Mouse (Mus musculus) CH12.LX (cell line): ENCODE data around the gene Prr5. TPM values are rescaled to one million over a fixed set of nuclear protein-coding genes. Genes with fewer than 3 reads are reported as not detected.

ENCODE experiments used
- DNase-seq: peaks from one replicate; pipeline ENCODE4 v3.0.0-alpha.2; 2013; ENCODE audit errors: extremely low read depth
- H3K27ac ChIP-seq: 2 replicates; pipeline ENCODE4 v1.5.1; 2012; ENCODE audit warnings: low read depth, mild to moderate bottlenecking, control low read depth, moderate library complexity; ENCODE audit not compliant: insufficient read depth
- H3K27me3 ChIP-seq: replicated peaks from 2 replicates; pipeline ENCODE3; 2012; ENCODE audit warnings: inconsistent platforms
- H3K36me3 ChIP-seq, 2 experiments: replicated peaks in 1 of 2; 2 replicates each; pipeline versions ENCODE3 to v1.6.1; 2012; ENCODE audit warnings: inconsistent platforms in 1 of 2, low read length in 1 of 2, mild to moderate bottlenecking in 1 of 2, mixed read lengths in 1 of 2, moderate library complexity in 1 of 2; ENCODE audit not compliant: control insufficient read depth in 1 of 2, insufficient read depth in 1 of 2
- H3K4me1 ChIP-seq, 2 experiments: 2 replicates each; pipeline ENCODE4 v1.6.1; 2012; ENCODE audit warnings: inconsistent platforms in 1 of 2, moderate library complexity in 1 of 2; ENCODE audit not compliant: insufficient read depth in 2 of 2, control insufficient read depth in 1 of 2
- H3K4me2 ChIP-seq: 2 replicates; pipeline ENCODE4 v1.6.1; 2012; ENCODE audit warnings: low read depth, mild to moderate bottlenecking, control low read depth; ENCODE audit not compliant: poor library complexity, insufficient read depth, severe bottlenecking
- H3K4me3 ChIP-seq, 3 experiments: fragments of 150-350 bp in 1 of 3; sonication (generic) in 1 of 3; replicated peaks in 1 of 3; 2 replicates each; pipeline versions ENCODE3 to v1.5.1; 2011 to 2012; ENCODE audit warnings: low read depth in 2 of 3, low read length in 2 of 3, mild to moderate bottlenecking in 2 of 3, moderate library complexity in 2 of 3, control low read depth in 1 of 3, improper control_type of control experiment in 1 of 3, inconsistent platforms in 1 of 3, mixed read lengths in 1 of 3; ENCODE audit not compliant: poor library complexity in 1 of 3
- H3K79me2 ChIP-seq: replicated peaks from 2 replicates; pipeline ENCODE4 v1.6.1; 2012; ENCODE audit warnings: mild to moderate bottlenecking, moderate library complexity; ENCODE audit not compliant: control insufficient read depth, poor library complexity, insufficient read depth, severe bottlenecking; ENCODE audit errors: extremely low read depth
- H3K9ac ChIP-seq: 2 replicates; pipeline ENCODE4 v1.6.1; 2012; ENCODE audit warnings: low read depth, mild to moderate bottlenecking, control low read depth, moderate library complexity; ENCODE audit not compliant: insufficient read depth
- H3K9me3 ChIP-seq: replicated peaks from 2 replicates; pipeline ENCODE3; 2012; ENCODE audit warnings: low read length, inconsistent platforms, mixed read lengths
- BHLHE40 ChIP-seq: IDR thresholded peaks from 2 replicates; pipeline ENCODE4 v1.6.1; 2011; ENCODE audit warnings: mild to moderate bottlenecking, low read depth, low read length, improper control_type of control experiment
- CHD1 ChIP-seq: IDR thresholded peaks from 2 replicates; pipeline ENCODE4 v1.6.1; 2012; ENCODE audit warnings: low read depth, low read length, improper control_type of control experiment, inconsistent platforms
- CHD2 ChIP-seq: IDR thresholded peaks from 2 replicates; pipeline ENCODE4 v1.6.1; 2011; ENCODE audit warnings: low read length, improper control_type of control experiment
- CTCF ChIP-seq, 2 experiments: IDR thresholded peaks in 1 of 2; conservative IDR thresholded peaks in 1 of 2; 2 replicates each; pipeline ENCODE4 v1.5.1; 2011 to 2012; ENCODE audit warnings: low read depth in 2 of 2, low read length in 2 of 2, improper control_type of control experiment in 1 of 2, inconsistent platforms in 1 of 2, mild to moderate bottlenecking in 1 of 2, moderate library complexity in 1 of 2
- ELF1 ChIP-seq: IDR thresholded peaks from 2 replicates; pipeline ENCODE4 v1.6.1; 2014; ENCODE audit warnings: low read depth, mild to moderate bottlenecking, inconsistent platforms, low read length, improper control_type of control experiment
- EP300 ChIP-seq: IDR thresholded peaks from 2 replicates; pipeline ENCODE4 v1.6.1; 2011; ENCODE audit warnings: low read length, improper control_type of control experiment
- ETS1 ChIP-seq: conservative IDR thresholded peaks from 2 replicates; pipeline ENCODE4 v1.6.1; 2012; ENCODE audit warnings: low read depth, mild to moderate bottlenecking, inconsistent platforms, low read length, improper control_type of control experiment, moderate library complexity
- GABPA ChIP-seq: IDR thresholded peaks from 2 replicates; pipeline ENCODE4 v1.6.1; 2012; ENCODE audit warnings: low read depth, low read length, improper control_type of control experiment, inconsistent platforms; ENCODE audit not compliant: insufficient replicate concordance
- KAT2A ChIP-seq: IDR thresholded peaks from 2 replicates; pipeline ENCODE4 v1.6.1; 2012; ENCODE audit warnings: low read length, improper control_type of control experiment, inconsistent platforms; ENCODE audit not compliant: insufficient replicate concordance
- MAFK ChIP-seq: IDR thresholded peaks from 2 replicates; pipeline ENCODE4 v1.6.1; 2011; ENCODE audit warnings: low read length, improper control_type of control experiment; ENCODE audit not compliant: insufficient replicate concordance
- MAX ChIP-seq: IDR thresholded peaks from 2 replicates; pipeline ENCODE4 v1.6.1; 2011; ENCODE audit warnings: low read length, improper control_type of control experiment
- MXI1 ChIP-seq: IDR thresholded peaks from 2 replicates; pipeline ENCODE4 v1.6.1; 2011; ENCODE audit warnings: mild to moderate bottlenecking, low read depth, low read length, improper control_type of control experiment
- MYC ChIP-seq: IDR thresholded peaks from 2 replicates; pipeline ENCODE4 v1.6.1; 2011; ENCODE audit warnings: low read depth, mild to moderate bottlenecking, improper control_type of control experiment, low read length
- NELFE ChIP-seq: IDR thresholded peaks from 2 replicates; pipeline ENCODE4 v1.6.1; 2011; ENCODE audit warnings: low read depth, low read length, improper control_type of control experiment
- POLR2A ChIP-seq: IDR thresholded peaks from 2 replicates; pipeline ENCODE4 v1.6.1; 2011; ENCODE audit warnings: low read depth, mild to moderate bottlenecking, improper control_type of control experiment, low read length
- RAD21 ChIP-seq: IDR thresholded peaks from 2 replicates; pipeline ENCODE4 v1.6.1; 2011; ENCODE audit warnings: low read depth, mild to moderate bottlenecking, low read length, improper control_type of control experiment, moderate library complexity
- SMC3 ChIP-seq: IDR thresholded peaks from 2 replicates; pipeline ENCODE4 v1.6.1; 2011; ENCODE audit warnings: low read depth, low read length, improper control_type of control experiment
- TBP ChIP-seq: conservative IDR thresholded peaks from 2 replicates; pipeline ENCODE4 v1.6.1; 2011; ENCODE audit warnings: low read depth, low read length, improper control_type of control experiment
- TCF12 ChIP-seq: IDR thresholded peaks from 2 replicates; pipeline ENCODE4 v1.6.1; 2014; ENCODE audit warnings: low read depth, mild to moderate bottlenecking, inconsistent platforms, low read length, improper control_type of control experiment
- UBTF ChIP-seq: IDR thresholded peaks from 2 replicates; pipeline ENCODE4 v1.6.1; 2012; ENCODE audit warnings: low read depth, mild to moderate bottlenecking, inconsistent platforms, low read length, improper control_type of control experiment, moderate library complexity
- USF1 ChIP-seq: IDR thresholded peaks from 2 replicates; pipeline ENCODE4 v1.6.1; 2014; ENCODE audit warnings: low read depth, mild to moderate bottlenecking, inconsistent platforms, low read length, improper control_type of control experiment
- USF2 ChIP-seq: conservative IDR thresholded peaks from 2 replicates; pipeline ENCODE4 v1.6.1; 2011; ENCODE audit warnings: low read depth, low read length, improper control_type of control experiment
- ZC3H11A ChIP-seq: IDR thresholded peaks from 2 replicates; pipeline ENCODE4 v1.6.1; 2012; ENCODE audit warnings: low read depth, mild to moderate bottlenecking, inconsistent platforms, low read length, improper control_type of control experiment
- ZNF384 ChIP-seq: IDR thresholded peaks from 2 replicates; pipeline ENCODE4 v1.6.1; 2012; ENCODE audit warnings: low read depth, low read length, improper control_type of control experiment, inconsistent platforms
- dilution Hi-C: fragments of 300-500 bp; cut with MboI; formaldehyde crosslinking; loops from 2 replicates; pipeline ENCODE4 v1.14.3; 2020; ENCODE audit warnings: low sequenced_read_pairs; ENCODE audit not compliant: extremely low pct_unique_long_range_greater_than_20kb, extremely low pct_ligation_motif_present
- in situ Hi-C: fragments of 300-500 bp; cut with MboI; formaldehyde crosslinking; loops from 3 replicates; pipeline ENCODE4 v1.14.3; 2019; ENCODE audit warnings: low sequenced_read_pairs, low pct_ligation_motif_present, low pct_unique_long_range_greater_than_20kb, mixed read lengths
- polyA plus RNA-seq: library from polyadenylated mRNA; unstranded; fragments of >175 nt; gene quantifications from 2 replicates; pipeline ENCODE4 v1.2.1, GENCODE M21; 2012; ENCODE audit warnings: low read depth; ENCODE audit not compliant: insufficient read length
- total RNA-seq, 2 experiments: library from RNA; depleted of rRNA; stranded (reverse); fragments of 300-350 nt in 1 of 2; fragments of >200 nt in 1 of 2; gene quantifications; 2 replicates each; pipeline ENCODE4 v1.2.3; 2012 to 2014

The Prr5 gene
- total and polyA plus RNA-seq, 3 experiments: 11.6 to 68.2 (median 19.7) TPM

GRCm38 (mm10) chr15:84631560-84631959, 37.9 kb upstream of the Prr5 start:
- in situ Hi-C loops: no loop called here
- TF ChIP-seq RAD21 (peak; percentile 95), MAFK (no peak), CHD2 (no peak), MXI1 (no peak), TCF12 (no peak), TBP (no peak), UBTF (no peak), USF2 (no peak), CHD1 (no peak), EP300 (no peak), POLR2A (no peak), ELF1 (no peak), MAX (peak; percentile 88), SMC3 (peak; percentile 78), NELFE (peak; percentile 35; the same call in 1 of the 2 replicates), ZNF384 (no peak), ZC3H11A (peak; percentile 34; the same call in 1 of the 2 replicates), ETS1 (no peak), GABPA (no peak), CTCF (conservative IDR thresholded peaks at IDR 0.05 in 1 of 2, IDR thresholded peaks at IDR 0.05 in 1 of 2; ENCODE audit: low read depth in 2 of 2, low read length in 2 of 2) (peak; percentile 94 to 95), MYC (peak; percentile 89), KAT2A (no peak), BHLHE40 (0 out of 2 replicates have a peak, but pooled peaks have one; percentile 6), USF1 (no peak)
- Histone ChIP-seq H3K4me2 (no peak overlapping the region), H3K9me3 (no peaks in the 10 kb centered on the region), H3K27me3 (peaks cover 55% of the 10 kb centered on the region), H3K36me3 (no peaks in the 10 kb centered on the region), H3K27ac (no peak overlapping the region), H3K79me2 (no peaks in the 10 kb centered on the region), H3K9ac (no peak overlapping the region), H3K4me1 (no peaks in the 10 kb centered on the region), H3K4me3 (no peak overlapping the region)
- DNase-seq: peak; percentile 74
- dilution Hi-C loops: no loop called here

GRCm38 (mm10) chr15:84634361-84634760, 35.1 kb upstream of the Prr5 start:
- peaks cover 0 to 2% of the 10 kb centered on the region in 2 experiments; a peak in 1 of 4 replicates for H3K4me1 ChIP-seq
- dilution Hi-C loops (no loop called here), in situ Hi-C loops (no loop called here)
- peaks cover 37% of the 10 kb centered on the region for H3K27me3 ChIP-seq
- H3K79me2 ChIP-seq: no peaks in the 10 kb centered on the region
- no peak overlapping the region for H3K27ac ChIP-seq
- peaks cover 5% of the 10 kb centered on the region for H3K9me3 ChIP-seq
- no peak overlapping the region for H3K4me2 ChIP-seq
- H3K4me3 ChIP-seq: no peak overlapping the region
- no peak for DNase-seq
- H3K36me3 ChIP-seq: no peaks in the 10 kb centered on the region
- no peak overlapping the region for H3K9ac ChIP-seq
- no peak for TF ChIP-seq MXI1
